Mouse (Mus musculus) bone marrow, adult 2 months (tissue): ENCODE results near the gene Cntnap2.
"Not testable (repeated sequence)": the region's sequence is repeated elsewhere in the genome, so short reads cannot be mapped to it uniquely, and the experiment has no call there.

Experiments
- CTCF ChIP-seq: fragments of 200-500 bp; IDR thresholded peaks from 2 replicates; pipeline ENCODE4 v1.5.1; 2011; ENCODE audit warnings: low read length, control low read depth; ENCODE audit not compliant: control insufficient read depth, insufficient read depth
- POLR2A ChIP-seq: fragments of 200-500 bp; IDR thresholded peaks from 2 replicates; pipeline ENCODE4 v1.6.1; 2011; ENCODE audit warnings: low read depth, mild to moderate bottlenecking, control low read depth, low read length, borderline replicate concordance; ENCODE audit not compliant: control insufficient read depth

DNA sequence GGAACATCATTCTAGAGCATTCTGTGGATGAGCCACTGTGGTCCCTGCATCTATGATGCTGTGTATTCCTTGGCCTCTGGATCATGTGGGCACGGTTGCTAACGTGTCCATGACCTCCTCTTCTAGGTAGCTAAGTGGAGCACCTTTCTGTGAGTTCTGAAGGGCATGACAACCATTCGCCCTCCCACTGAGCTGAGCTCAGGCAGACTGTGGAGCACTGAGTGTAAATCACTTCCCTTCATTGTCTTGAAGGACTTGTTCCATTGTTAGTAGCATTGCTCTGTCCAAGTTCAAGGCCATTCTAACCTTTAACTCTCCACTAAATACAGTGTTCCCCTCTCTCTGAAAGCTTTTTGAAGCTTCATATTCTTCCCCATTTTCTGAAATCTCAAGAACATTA is 2166.2 kb downstream of the Cntnap2 start:
- not testable (repeated sequence) for TF ChIP-seq CTCF, POLR2A
